Mouse (Mus musculus) right cerebral cortex, adult 18-20 months (tissue): ENCODE data around the gene Rgl1.
"Not testable (repeated sequence)": the region's sequence is repeated elsewhere in the genome, so short reads cannot be mapped to it uniquely, and the experiment has no call there.

Experiments used
- DNase-seq: peaks from one replicate; pipeline ENCODE4 v3.0.0; 2022; ENCODE audit warnings: mixed read lengths

Gene Rgl1

GRCm38 (mm10) chr1:152784620-152785019 is 18.5 kb upstream of the Rgl1 start:
- no peak for DNase-seq

DNA sequence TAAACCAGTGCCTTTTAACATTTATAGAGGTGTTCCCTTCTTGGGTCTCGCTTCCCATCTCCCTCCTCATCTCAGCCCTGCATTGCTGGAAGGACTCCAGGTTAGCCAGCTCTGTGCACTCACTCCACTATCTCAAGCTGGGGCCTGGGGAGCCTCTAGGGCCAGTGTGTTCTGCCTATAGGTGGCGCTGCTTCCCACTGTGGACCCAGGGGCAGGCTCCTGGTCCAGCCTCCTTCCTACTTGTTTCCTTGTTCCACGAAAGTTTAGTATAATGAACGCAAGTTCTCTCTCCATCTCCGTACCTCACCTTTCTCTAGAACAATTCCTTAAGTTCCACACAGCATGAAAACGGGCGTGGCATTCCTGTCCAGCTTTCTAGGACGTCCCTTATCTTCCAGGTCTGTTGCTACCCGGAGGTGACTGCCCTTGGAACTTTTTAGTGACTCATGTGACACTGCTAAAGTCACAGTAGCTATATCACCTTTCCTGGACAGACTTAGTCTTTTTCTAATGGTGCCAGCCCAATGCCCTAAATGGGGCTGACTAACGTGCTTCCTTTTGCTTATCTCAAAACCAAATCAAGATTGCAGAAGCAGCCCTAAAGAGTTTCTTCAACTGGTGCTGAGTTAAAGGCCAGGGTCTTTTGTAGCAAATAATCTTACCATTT is 13.1 kb upstream of the Rgl1 start:
- peak; percentile 77 for DNase-seq

DNA sequence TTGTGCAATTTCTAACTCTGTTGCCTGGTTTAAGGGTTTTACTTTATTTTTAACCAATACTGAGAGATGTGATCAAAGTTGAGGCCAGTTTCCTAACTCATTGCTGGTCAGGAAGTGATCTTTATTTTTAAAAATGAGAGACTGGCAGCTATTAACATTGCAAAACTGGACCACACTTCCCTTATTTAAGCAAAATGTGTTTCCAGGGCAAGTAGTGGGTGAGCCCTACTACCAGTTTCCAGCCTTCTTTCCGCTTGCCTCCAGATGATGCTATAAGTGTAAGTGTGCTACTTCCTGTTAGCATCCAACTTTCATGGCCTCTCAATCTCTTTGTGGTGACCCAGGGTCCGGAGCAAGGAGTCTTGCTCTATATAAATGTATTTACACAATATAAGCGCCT is 8.4 kb upstream of the Rgl1 start:
- not testable (repeated sequence) for DNase-seq

DNA sequence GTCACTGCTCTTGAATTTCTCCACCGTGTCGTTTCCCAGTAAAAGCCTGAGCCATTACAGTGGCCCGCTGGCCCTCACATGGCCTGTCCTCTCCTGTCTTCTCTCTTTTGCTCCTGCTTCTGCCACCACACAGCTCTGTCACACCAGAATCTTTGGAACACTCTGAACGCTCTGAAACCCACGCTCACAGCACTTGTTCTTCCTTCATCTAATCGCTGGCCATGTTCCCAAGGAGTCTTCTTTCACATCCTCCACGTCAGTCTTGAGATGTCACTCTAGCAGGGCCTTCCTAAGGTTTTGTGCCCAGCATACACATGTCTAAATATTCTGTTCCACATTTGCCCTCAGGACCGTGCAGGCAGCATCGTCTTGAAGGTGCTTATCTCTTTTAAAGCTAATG is 4.9 kb upstream of the Rgl1 start:
- DNase-seq: peak; percentile 51

GRCm38 (mm10) chr1:152767749-152768488 is 1.8 kb upstream of the Rgl1 start:
- peak; percentile 86 for DNase-seq

DNA sequence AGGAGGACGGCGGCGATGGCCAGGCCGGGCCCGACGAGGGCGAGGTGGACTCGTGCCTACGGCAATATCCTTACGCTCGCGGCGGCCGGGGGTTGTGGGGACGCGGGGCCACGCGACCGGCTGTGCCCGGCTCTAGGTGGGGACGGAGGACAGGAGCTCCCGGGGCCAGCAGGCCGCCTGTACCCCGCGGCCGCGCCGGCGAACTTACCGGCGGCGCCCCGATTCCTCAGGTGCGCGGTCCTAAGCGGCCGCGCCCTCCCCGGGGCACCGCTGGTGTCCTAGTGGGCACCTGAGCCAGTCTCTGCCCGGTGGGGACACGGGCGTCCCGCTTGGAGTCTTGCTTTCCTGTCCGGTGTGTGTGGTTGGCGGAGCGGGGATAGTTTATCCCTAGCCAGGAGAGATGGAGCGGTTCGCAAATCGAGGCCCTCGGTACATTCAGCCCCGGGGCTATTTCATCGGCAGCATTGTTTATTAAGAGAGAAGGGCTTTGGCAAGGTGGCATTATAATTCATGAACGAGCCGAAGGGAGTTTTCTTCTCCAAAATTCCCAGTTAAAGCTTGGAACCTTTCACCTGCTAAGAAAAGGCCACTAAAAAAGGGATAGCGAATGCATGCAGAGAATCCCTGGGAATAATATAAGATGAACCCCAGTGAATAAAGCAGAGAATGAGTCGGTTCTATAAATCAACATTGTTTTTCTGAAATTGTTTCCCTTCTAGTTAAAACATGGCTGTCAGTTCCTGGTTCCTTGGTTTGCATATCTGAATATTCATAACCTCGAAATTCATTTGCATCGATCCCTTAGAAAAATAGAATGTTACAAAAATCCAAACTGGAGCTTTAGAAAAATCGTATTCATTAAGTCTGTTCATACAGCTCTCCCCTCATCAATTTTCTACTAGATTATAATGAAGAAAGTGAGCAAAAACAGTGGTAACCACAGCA is 925 bp upstream of the Rgl1 start:
- DNase-seq: no peak

- DNase-seq: no peak
Measured at GRCm38 (mm10) chr1:152761791-152762190, 4.4 kb downstream of the Rgl1 start.

- DNase-seq: peak; percentile 49
Measured at GRCm38 (mm10) chr1:152750312-152750965, 15.7 kb downstream of the Rgl1 start, which contains the start of gene Apobec4. Gene Apobec4 (plus strand): TSS chr1:152750551.

DNA sequence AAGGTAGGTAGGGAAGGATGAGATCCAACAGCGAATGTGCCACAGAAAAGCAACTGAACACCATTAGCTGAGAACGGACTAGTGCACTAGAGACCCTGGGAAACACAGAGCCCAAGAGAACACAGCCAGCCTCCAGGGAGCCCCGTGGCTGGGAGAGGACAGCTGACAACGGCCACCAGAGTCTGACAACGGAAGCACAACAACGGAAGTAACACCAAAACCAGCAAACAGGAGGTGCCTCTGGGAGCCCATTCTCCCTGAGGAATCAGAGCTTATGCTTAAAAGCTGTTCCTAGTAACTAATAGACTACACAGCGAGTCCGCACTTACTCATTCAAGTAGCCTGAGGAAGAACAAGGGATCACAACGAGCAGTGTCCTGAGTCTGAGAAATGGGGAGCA is 16.9 kb downstream of the Rgl1 start:
- DNase-seq: no peak

DNA sequence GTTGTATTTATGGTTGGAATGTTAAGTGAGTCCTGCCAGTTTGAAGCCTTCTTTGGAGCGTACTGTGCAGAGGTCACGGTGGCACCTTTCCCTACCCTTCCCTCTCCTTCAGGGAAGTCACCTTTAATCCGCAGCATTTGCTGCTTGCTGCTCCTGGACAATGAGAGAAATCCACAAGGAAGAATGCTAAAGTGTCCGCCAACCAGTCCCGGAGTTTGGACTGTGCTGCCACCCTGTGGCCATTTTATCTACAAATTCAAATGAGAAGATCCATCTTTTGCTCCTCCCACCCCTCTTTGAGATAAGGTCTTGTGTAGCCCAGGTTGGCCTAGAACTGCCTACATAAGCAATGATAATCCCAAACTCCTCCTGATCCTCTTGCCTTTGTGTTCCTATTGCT is 19.7 kb downstream of the Rgl1 start:
- DNase-seq: peak; percentile 81

GRCm38 (mm10) chr1:152743095-152743826 is 22.9 kb downstream of the Rgl1 start:
- DNase-seq: no peak

GRCm38 (mm10) chr1:152739374-152739773 is 26.8 kb downstream of the Rgl1 start:
- DNase-seq: no peak

GRCm38 (mm10) chr1:152738793-152739192 is 27.4 kb downstream of the Rgl1 start:
- no peak for DNase-seq

- DNase-seq: no peak
Measured at GRCm38 (mm10) chr1:152727604-152728236, 38.4 kb downstream of the Rgl1 start.

DNA sequence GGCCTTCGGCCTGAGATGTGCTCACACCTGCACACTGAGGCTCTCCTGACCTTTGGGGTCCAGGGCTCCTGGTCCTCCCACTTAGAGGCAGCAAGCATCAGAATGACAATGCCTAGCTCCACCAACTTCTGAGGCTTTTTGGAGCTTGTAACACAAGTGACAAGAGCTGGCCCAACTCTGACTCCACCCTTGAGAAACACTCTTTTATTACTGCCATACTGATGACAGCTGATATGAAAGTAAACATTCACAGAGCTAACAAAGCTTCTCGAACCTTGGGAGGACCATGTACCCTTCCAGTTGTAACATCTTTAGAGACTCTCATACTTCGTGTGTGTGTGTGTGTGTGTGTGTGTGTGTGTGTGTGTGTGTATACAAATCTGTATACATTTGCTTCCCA is 40.1 kb downstream of the Rgl1 start:
- DNase-seq: no peak

- no peak for DNase-seq
Measured at GRCm38 (mm10) chr1:152724286-152724685, 41.9 kb downstream of the Rgl1 start.

GRCm38 (mm10) chr1:152721535-152722198 is 44.5 kb downstream of the Rgl1 start:
- no peak for DNase-seq

- DNase-seq: no peak
Measured at GRCm38 (mm10) chr1:152720969-152721368, 45.2 kb downstream of the Rgl1 start.

- DNase-seq: no peak
Measured at GRCm38 (mm10) chr1:152718200-152718599, 48.0 kb downstream of the Rgl1 start.

GRCm38 (mm10) chr1:152717329-152717728 is 48.8 kb downstream of the Rgl1 start:
- no peak for DNase-seq

DNA sequence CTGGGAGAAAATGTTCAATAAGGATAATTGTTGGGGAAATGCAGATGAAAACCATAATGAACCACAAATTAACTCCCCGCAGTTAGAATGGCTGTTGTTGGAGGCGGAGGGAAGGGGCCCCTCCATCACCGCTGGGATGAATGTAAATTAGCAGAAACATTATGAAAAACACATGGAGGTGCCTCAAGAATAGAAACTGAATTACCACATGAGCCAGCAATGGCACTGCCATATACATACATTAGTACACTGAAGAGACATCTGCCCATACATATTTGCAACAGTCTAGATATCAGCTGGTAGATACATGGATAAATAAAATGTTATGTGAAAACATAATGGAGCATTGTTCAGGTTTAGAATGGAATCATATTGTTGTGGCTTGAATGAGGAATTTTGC is 51.7 kb downstream of the Rgl1 start:
- DNase-seq: no peak
